In genomic region chr6:148957046-148957445, GRCm38 (mm10) we compare ENCODE assay signal across 19 mouse cellular contexts.
"Had no signal": no experiment of that assay in that cellular context is flagged by ENCODE, and none has a peak within 500 bp of the region (broad histone marks: within the 10 kb centered on the region; RNA-seq: fewer than 3 reads in every experiment).

No protein-coding gene starts in this region.

- DNase-seq: liver, postnatal 0 days; lung, adult 2 months; lung, postnatal 14 days; lung, postnatal 36 days; retina, postnatal 1 day; right cerebral cortex, adult 18-20 months; right cerebral cortex, postnatal 25 days; right cerebral cortex, postnatal 4 days; spleen, adult 18-20 months; thymus, adult 2 months; thymus, postnatal 25 days; thymus, postnatal 4 days had no signal

- ATAC-seq: liver, postnatal 0 days; lung, postnatal 0 days; midbrain, embryonic 13.5 days; midbrain, embryonic 15.5 days had no signal

- H3K9ac ChIP-seq: liver, postnatal 0 days; lung, embryonic 15.5 days; midbrain, embryonic 13.5 days; midbrain, embryonic 15.5 days; neural tube, embryonic 12.5 days had no signal

- H3K4me1 ChIP-seq: lung, embryonic 15.5 days; midbrain, embryonic 13.5 days; midbrain, embryonic 15.5 days; neural tube, embryonic 12.5 days had no signal

- H3K36me3 ChIP-seq: lung, embryonic 15.5 days; midbrain, embryonic 13.5 days; midbrain, embryonic 15.5 days; neural tube, embryonic 12.5 days had no signal

- H3K4me3 ChIP-seq: lung, embryonic 15.5 days; megakaryocyte, embryonic 14.5 days; midbrain, embryonic 13.5 days; midbrain, embryonic 15.5 days; neural tube, embryonic 12.5 days had no signal

- H3K9me3 ChIP-seq: lung, embryonic 15.5 days; megakaryocyte, embryonic 14.5 days; midbrain, embryonic 13.5 days; midbrain, embryonic 15.5 days; neural tube, embryonic 12.5 days had no signal

- H3K27me3 ChIP-seq: lung, embryonic 15.5 days; megakaryocyte, embryonic 14.5 days; midbrain, embryonic 13.5 days; midbrain, embryonic 15.5 days; neural tube, embryonic 12.5 days had no signal

- H3K27ac ChIP-seq: lung, embryonic 15.5 days; macrophage; midbrain, embryonic 13.5 days; midbrain, embryonic 15.5 days; neural tube, embryonic 12.5 days had no signal
